Mouse (Mus musculus) forebrain, embryonic 16.5 days (tissue): ENCODE results near the gene Sbk1. TPM values are rescaled to one million over a fixed set of nuclear protein-coding genes. Genes with fewer than 3 reads are reported as not detected.
"Not testable (repeated sequence)": the region's sequence is repeated elsewhere in the genome, so short reads cannot be mapped to it uniquely, and the experiment has no call there.

Experiments used
- ATAC-seq: fragments of 200-750 bp; cut with Nextera tagmentation; 2 replicates; pipeline ENCODE4 v1.8.0; 2017; ENCODE audit warnings: mild to moderate bottlenecking, moderate library complexity
- H3K27ac ChIP-seq: fragments of 300-500 bp; sonication (generic); 2 replicates; pipeline ENCODE4 v1.5.1; 2014; ENCODE audit warnings: low read length, control low read depth
- H3K27me3 ChIP-seq: fragments of 300-500 bp; sonication (generic); replicated peaks from 2 replicates; pipeline ENCODE4 v1.6.1; 2014; ENCODE audit warnings: low read length; ENCODE audit not compliant: control insufficient read depth, insufficient read depth
- H3K36me3 ChIP-seq: fragments of 300-500 bp; sonication (generic); 2 replicates; pipeline ENCODE4 v1.6.1; 2014; ENCODE audit not compliant: control insufficient read depth, insufficient read depth
- H3K4me1 ChIP-seq: fragments of 300-500 bp; sonication (generic); replicated peaks from 2 replicates; pipeline ENCODE4 v1.6.1; 2014; ENCODE audit warnings: low read length; ENCODE audit not compliant: control insufficient read depth, insufficient read depth
- H3K4me2 ChIP-seq: fragments of 300-500 bp; sonication (generic); 2 replicates; pipeline ENCODE4 v1.6.1; 2014; ENCODE audit warnings: mild to moderate bottlenecking, low read length, control low read depth
- H3K4me3 ChIP-seq: fragments of 300-500 bp; sonication (generic); replicated peaks from 2 replicates; pipeline ENCODE4 v1.5.1; 2014; ENCODE audit warnings: mild to moderate bottlenecking, low read length, control low read depth
- H3K9ac ChIP-seq: fragments of 300-500 bp; sonication (generic); replicated peaks from 2 replicates; pipeline ENCODE4 v1.6.1; 2014; ENCODE audit warnings: low read depth, low read length, control low read depth
- H3K9me3 ChIP-seq: fragments of 300-500 bp; sonication (generic); 2 replicates; pipeline ENCODE4 v1.6.1; 2016; ENCODE audit warnings: low read length; ENCODE audit not compliant: control insufficient read depth
- WGBS: fragments of 180-500 bp; shearing (Covaris S2); extraction: QIAGEN DNeasy Blood & Tissue Kit; methylation state at CpG from one replicate; pipeline ENCODE4 v1.1.7; 2014; 5-methylcytosine and 5-hydroxymethylcytosine counted together
- polyA plus RNA-seq: library from polyadenylated mRNA; unstranded; fragments of >200 nt; fragmentation: Nextera tagmentation; extraction: Ambion mirVana; gene quantifications from 2 replicates; pipeline ENCODE4 v1.2.1, GENCODE M21; 2015

Gene Sbk1
- polyA plus RNA-seq, 1 experiment from 2014 or later: 295 TPM

GRCm38 (mm10) chr7:126289956-126290355 lies 17.5 kb downstream of the Sbk1 start:
- Histone ChIP-seq H3K4me2 (no peak overlapping the region), H3K4me3 (no peak overlapping the region), H3K9me3 (no peaks in the 10 kb centered on the region), H3K27me3 (no peaks in the 10 kb centered on the region), H3K9ac (no peak overlapping the region), H3K27ac (no peak overlapping the region), H3K4me1 (peaks cover 47% of the 10 kb centered on the region), H3K36me3 (peaks cover 29% of the 10 kb centered on the region)
- 96% methylated on average over 7 of the region's 7 CpGs for WGBS
- no peak for ATAC-seq

- 94% methylated on average over 72 of the region's 72 CpGs for WGBS
- Histone ChIP-seq H3K36me3 (peaks cover 29% of the 10 kb centered on the region), H3K9me3 (no peaks in the 10 kb centered on the region), H3K4me1 (peaks cover 27% of the 10 kb centered on the region), H3K27me3 (no peaks in the 10 kb centered on the region), H3K4me3 (no peak overlapping the region), H3K27ac (no peak overlapping the region), H3K9ac (no peak overlapping the region), H3K4me2 (no peak overlapping the region)
- ATAC-seq: no peak
Observed at GRCm38 (mm10) chr7:126291681-126292545, 19.5 kb downstream of the Sbk1 start.

- Histone ChIP-seq H3K27me3 (no peaks in the 10 kb centered on the region), H3K36me3 (peaks cover 29% of the 10 kb centered on the region), H3K4me1 (peaks cover 15% of the 10 kb centered on the region), H3K4me2 (no peak overlapping the region), H3K9me3 (no peaks in the 10 kb centered on the region), H3K4me3 (no peak overlapping the region), H3K9ac (no peak overlapping the region), H3K27ac (no peak overlapping the region)
- ATAC-seq: no peak
- 57% methylated on average over 4 of the region's 4 CpGs for WGBS
Observed at GRCm38 (mm10) chr7:126293091-126293490, 20.7 kb downstream of the Sbk1 start.

- 76% methylated on average over 8 of the region's 8 CpGs for WGBS
- ATAC-seq: no peak
Observed at GRCm38 (mm10) chr7:126297579-126298460, 25.4 kb downstream of the Sbk1 start.

GRCm38 (mm10) chr7:126298856-126299255 lies 26.4 kb downstream of the Sbk1 start:
- WGBS: 78% methylated on average over 4 of the region's 4 CpGs
- no peaks in the 10 kb centered on the region for H3K27me3 ChIP-seq
- ATAC-seq: no peak
- H3K36me3 ChIP-seq: no peaks in the 10 kb centered on the region
- H3K9me3 ChIP-seq: no peaks in the 10 kb centered on the region
- no peak overlapping the region for H3K4me3 ChIP-seq
- H3K9ac ChIP-seq: no peak overlapping the region
- H3K27ac ChIP-seq: no peak overlapping the region
- H3K4me1 ChIP-seq: no peaks in the 10 kb centered on the region
- no peak overlapping the region for H3K4me2 ChIP-seq

More at GRCm38 (mm10) chr7:126297579-126298460, 25.4 kb downstream of the Sbk1 start:
- Histone ChIP-seq H3K4me2 (no peak overlapping the region), H3K4me1 (no peaks in the 10 kb centered on the region; the same call in 1 of the 2 replicates), H3K9ac (no peak overlapping the region), H3K9me3 (no peaks in the 10 kb centered on the region), H3K4me3 (no peak overlapping the region), H3K27ac (no peak overlapping the region), H3K27me3 (no peaks in the 10 kb centered on the region), H3K36me3 (peaks cover 4% of the 10 kb centered on the region; the same call in 1 of the 2 replicates)

GRCm38 (mm10) chr7:126301831-126302230 lies 29.4 kb downstream of the Sbk1 start:
- not testable (repeated sequence) for H3K4me3 ChIP-seq, H3K36me3 ChIP-seq, H3K9ac ChIP-seq, H3K9me3 ChIP-seq, H3K4me1 ChIP-seq, H3K4me2 ChIP-seq, H3K27ac ChIP-seq, ATAC-seq, H3K27me3 ChIP-seq
- 72% methylated on average over 5 of the region's 5 CpGs for WGBS

- H3K4me3 ChIP-seq: no peak overlapping the region
- no peaks in the 10 kb centered on the region for H3K4me1 ChIP-seq
- no peak overlapping the region for H3K4me2 ChIP-seq
- no peaks in the 10 kb centered on the region for H3K9me3 ChIP-seq
- no peak for ATAC-seq
- H3K27ac ChIP-seq: no peak overlapping the region
- WGBS: 80% methylated on average over 4 of the region's 4 CpGs
- H3K36me3 ChIP-seq: no peaks in the 10 kb centered on the region
- H3K27me3 ChIP-seq: no peaks in the 10 kb centered on the region
- H3K9ac ChIP-seq: no peak overlapping the region
Observed at GRCm38 (mm10) chr7:126311822-126312221, 39.4 kb downstream of the Sbk1 start.

- Histone ChIP-seq H3K9ac (no peak overlapping the region), H3K4me3 (no peak overlapping the region), H3K36me3 (no peaks in the 10 kb centered on the region), H3K4me1 (no peaks in the 10 kb centered on the region), H3K9me3 (no peaks in the 10 kb centered on the region), H3K4me2 (no peak overlapping the region), H3K27me3 (no peaks in the 10 kb centered on the region), H3K27ac (no peak overlapping the region)
- ATAC-seq: no peak
- 38% methylated on average over 5 of the region's 5 CpGs for WGBS
Observed at GRCm38 (mm10) chr7:126313309-126313708, 40.9 kb downstream of the Sbk1 start.

DNA sequence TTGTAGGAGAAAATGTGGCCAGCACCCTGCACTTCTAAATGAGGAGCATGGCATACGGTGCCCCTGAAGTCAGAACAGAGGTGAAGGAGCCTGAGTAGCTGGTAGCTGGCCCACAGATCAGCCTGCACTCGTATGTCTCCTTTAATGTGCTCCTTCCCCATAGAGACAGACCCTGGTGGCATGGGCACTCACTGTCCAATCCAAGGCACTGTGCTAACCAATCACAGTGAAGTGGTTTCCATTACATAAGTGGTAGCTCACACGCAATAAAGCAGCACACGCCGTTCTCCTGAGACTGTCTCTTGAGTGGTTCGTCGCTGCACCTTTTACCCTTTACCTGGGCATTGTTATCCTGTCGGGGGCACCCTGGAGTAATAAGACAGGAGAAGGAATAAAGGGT lies 41.9 kb downstream of the Sbk1 start:
- WGBS: 82% methylated on average over 8 of the region's 8 CpGs
- no peaks in the 10 kb centered on the region for H3K27me3 ChIP-seq

More for the DNA sequence above, 41.9 kb downstream of the Sbk1 start:
- Histone ChIP-seq H3K36me3 (no peaks in the 10 kb centered on the region), H3K9me3 (no peaks in the 10 kb centered on the region), H3K4me1 (no peaks in the 10 kb centered on the region), H3K4me2 (no peak overlapping the region), H3K9ac (no peak overlapping the region), H3K4me3 (no peak overlapping the region), H3K27ac (no peak overlapping the region)
- no peak for ATAC-seq
